Mouse (Mus musculus): ENCODE measurements around the gene Tfcp2.

The Tfcp2 gene

DNA sequence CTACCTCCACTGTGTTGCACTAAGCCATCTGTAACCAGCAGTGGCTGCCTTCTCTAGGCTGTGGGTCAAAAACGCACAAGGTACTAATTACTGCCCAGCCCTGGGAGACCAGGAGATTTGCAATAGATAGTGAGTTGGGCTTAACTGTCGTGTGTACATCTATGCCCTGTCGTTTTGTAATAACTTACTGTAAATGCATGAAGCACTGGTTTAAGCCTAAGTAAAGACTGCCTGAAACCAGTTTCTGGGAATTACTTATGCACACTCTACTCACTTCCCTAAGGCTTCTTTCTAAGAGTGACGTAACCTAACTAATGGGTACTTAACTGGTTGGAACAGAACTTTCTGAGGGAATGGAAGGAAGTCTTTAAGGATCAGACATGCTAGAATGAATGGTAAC is 72.9 kb downstream of the Tfcp2 start:
- no peak for DNase-seq

DNA sequence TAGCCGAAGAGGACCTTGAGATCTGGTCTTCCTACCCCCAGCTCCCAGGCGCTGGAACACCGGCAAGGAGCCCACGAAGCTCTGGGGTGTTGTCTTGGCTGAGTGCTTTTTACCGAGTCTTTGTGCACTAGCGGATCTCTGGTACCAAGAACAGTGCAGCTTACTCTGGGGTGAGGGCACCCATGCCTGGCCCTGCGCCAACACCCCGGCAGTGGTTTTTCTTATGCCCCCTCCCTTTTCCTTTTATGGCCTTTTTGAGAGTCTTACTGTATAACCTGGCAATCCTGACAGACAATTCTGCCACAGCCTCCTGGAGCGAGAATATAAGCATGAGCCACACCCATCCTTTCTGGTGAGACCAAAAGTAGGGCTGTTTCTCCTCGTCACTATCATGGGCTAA is 73.5 kb downstream of the Tfcp2 start:
- DNase-seq = no peak

DNA sequence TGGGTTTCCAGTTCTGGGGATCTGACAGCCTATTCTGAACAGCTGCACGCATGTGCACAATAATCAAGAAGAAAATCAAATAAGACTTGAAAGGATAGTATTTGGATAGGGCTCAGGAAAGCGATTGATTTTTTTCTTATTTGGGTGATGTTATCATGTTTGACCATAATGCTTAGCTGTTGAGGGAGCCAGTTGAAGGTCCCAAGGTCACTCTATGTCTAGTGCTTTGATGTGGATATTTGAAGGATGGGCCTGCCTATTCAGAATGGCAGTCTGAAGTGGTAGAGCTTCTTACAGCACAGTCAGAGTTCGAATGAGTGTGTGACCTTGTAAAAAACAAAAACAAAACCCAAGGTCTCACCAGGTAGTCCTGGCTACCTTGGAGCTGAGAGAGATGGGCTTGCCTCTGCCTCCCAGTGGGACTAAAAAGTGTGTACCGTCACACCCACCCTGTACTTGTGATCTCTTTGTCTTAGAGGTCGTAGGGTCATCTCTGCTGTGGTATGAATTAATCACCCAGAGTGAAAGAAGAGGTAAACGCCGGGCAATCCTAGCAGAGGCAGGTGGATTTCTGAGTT is 77.8 kb downstream of the Tfcp2 start:
- DNase-seq = no peak

DNA sequence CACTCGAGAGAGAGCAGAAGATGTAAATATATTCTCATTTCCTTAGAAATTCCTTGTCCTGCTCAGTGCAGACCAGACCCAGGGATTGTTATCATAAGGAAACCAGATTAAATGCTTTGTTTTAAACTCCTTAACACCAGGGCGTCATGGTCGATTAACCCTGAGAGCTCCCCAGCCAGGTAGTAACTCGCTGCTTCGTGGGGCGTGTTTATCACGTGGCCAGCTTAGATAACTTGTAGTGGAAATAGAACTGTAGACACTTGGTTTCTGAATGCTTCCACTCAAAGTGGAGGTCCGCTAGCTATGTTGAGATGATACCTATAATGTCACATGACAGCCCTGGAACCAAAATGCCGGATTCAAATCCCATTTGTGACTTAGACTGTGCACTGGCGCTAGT is 81.8 kb downstream of the Tfcp2 start:
- DNase-seq = no peak

DNA sequence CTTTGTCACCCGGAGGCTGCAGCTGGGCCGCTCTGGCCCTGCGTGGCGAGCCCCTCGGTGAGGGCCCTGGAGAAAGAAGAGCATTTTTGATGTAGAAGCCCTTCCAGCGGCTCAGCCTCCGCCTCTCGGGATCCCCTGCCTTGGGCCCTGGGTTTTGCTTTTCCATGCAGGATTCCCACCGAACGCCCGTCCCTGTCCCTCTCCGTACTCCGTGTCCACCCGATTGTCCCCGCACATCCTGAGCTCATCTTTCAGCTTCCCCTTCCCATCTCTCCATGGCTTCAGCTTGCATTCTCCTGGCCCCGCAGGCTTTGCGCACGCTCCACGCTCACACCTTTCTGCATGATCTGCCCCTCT is 82.6 kb downstream of the Tfcp2 start:
- no peak for DNase-seq

DNA sequence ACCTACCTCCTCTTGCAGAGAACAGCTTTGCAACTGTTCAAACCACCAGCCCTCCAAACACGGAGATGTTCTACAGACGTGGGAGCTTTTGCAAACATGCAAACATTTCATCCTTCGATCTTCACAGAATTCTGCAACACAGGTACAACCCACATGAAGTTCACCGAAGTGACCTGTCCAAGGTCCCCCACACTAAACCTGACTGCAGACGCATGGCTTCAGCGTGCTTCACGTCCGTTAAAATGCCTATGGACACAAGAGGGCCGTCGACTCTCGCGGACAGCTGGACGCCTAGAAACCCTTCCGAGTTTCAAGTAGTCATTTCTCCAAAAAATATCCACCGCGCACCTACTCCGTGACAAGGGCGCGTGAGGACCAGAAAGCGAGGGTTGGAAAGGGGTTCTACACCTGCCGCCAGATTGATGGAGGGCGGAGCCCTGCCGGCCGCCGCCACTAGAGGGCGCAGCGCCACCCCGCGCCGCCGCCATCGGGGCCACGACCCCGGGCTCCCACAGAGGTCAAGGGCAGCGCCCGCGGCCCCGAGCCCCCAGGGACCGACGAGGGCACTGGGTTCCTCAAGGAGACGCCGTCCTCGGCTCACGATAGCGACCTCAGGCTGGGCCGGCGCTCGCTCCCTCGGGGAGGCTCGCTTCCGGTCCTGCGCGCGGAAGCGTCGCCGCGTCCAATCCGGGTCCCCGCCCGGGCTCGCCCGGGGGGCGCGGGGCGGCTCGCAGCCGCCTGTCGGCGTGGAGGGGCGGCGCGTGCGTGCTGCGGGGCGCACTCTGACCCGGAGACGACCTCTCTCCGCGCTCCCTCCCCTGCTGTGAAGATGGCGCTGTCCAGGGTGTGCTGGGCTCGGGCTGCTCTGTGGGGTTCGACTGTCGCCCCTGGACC is 83.3 kb downstream of the Tfcp2 start, which contains the start of gene Letmd1:
TSS of gene Letmd1 (plus strand) at position 729 of the 894 bp plus-strand sequence.
- peak; percentile 93 for DNase-seq

DNA sequence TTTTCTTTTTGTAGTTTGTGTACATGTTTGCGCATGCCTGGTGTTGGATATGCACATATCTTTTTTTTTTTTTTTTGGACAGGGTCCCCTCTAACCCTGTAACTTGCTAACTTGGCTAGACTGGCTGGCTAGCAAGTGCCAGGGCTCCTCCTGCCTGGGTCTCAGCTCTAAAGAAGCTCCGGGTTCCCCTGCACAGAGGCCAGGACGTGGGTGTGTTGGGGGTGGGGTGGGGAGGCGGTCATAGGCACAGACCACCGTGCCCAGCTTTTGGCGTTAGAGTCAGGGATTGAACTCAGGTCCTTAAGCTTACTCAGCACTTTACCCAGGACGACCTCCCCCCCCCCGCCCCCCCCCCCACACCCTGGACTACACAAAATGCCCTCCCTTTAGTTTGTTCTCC is 84.1 kb downstream of the Tfcp2 start:
- no peak for DNase-seq

DNA sequence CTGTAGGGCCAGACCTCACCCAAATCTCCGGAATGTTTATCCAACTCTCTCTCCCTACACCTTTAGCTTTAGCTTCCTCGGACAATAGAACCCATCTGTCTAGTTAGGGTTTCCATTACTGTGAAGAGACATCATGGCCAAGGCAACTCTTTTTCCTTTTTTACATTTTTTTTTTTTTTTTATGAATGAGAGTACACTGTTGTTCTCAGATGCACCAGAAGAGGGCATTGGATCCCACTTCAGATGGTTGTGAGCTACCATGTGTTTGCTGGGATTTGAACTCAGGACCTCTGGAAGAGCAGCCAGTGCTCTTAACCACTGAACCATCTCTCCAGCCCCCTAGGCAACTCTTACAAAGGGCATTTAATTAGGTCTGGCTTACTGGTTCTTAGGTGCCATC is 86.4 kb downstream of the Tfcp2 start:
- no peak for DNase-seq

DNA sequence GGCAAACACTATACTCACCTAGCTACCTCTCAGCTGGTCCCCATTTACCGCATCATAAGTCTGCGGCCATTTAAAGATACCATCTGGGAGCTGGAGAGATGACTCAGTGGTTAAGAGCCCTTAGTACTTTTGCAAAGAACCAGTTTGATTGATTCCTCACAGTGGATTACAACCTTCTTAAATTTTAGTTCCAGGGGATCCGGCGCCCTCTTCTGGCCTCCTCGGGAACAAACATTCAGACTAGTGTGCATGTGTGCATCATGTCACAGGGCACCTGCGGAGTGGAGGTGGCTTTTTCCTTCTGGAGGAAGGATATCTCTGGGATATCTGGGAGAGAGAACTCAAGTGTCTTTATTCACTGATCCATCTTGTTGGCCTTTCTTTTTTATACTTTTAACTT is 88.1 kb downstream of the Tfcp2 start:
- peak; percentile 78 for DNase-seq

DNA sequence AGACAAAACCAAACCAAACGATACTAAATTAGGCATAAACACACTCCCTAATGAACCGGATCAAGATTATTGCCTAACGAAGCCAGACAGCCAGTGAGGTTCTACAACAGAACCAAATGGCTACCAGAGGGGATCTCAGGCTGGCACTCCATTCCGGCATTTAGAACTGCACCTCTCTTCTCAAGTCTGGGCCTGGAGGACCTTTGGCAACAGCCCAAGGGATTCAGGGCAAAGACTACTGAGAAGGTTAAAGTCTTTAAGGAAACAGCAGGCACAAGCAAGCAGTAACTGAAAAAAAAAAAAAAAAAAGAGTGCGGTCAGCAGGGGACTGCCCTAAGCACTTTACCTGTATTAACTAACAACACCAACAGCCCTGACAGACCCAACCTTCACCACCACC is 89.7 kb downstream of the Tfcp2 start:
- no peak for DNase-seq

DNA sequence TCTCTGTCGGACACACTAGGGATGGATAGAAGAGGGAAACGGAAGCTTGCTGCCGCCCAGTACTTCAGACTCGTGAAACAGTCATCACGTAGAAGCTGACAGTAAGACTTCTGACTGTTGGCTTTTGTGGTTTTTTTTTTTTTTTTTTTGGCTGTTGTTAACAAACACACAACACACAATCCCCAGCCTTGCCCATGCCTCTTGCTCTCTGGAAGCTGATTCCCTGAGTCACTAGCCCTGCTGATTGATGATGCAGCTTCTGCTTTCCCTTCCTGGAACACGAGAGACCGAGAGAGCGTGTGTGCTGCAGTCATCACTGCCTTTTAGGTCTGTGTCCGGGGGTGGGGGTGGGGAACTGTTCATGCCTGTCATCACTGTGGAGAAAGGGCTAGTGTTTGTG is 90.2 kb downstream of the Tfcp2 start:
- DNase-seq = no peak

DNA sequence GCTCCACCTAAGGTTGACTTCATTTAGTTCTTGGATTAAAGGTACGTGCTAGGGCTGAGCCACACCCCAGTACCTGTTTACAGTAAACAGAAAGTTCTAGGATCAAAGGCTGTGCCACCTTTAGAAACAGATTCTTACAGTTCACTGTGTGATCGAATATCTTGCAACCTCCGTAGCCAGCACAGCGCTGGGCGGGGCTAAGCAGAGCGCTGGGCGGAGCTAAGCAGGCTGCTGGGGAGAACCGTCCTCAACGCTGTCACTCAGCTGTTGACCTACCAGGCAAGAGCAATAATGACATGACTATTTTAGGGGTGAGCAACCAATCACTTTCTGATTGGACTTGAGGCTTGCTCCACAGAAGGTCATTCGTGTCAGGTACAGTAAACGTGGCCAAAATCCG is 90.9 kb downstream of the Tfcp2 start:
- peak; percentile 49 for DNase-seq

DNA sequence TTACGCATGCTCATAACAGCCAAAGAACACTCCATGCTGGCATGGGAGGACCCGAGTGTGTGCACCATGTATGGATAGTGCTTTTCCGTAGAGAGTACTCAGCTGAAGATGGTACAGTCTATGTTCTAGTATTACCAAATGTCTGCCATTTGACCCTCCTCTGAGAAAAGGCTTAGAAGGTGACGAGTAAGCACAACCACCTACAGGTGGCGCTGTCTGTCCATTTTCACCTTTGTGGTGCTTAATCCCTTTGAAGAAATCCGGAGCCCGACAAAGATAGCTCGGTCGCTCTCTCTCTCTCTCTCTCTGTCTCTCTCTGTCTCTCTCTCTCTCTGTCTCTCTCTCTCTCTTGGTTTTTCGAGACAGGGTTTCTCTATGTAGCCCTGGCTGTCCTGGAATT is 93.8 kb downstream of the Tfcp2 start:
- peak; percentile 74 for DNase-seq

DNA sequence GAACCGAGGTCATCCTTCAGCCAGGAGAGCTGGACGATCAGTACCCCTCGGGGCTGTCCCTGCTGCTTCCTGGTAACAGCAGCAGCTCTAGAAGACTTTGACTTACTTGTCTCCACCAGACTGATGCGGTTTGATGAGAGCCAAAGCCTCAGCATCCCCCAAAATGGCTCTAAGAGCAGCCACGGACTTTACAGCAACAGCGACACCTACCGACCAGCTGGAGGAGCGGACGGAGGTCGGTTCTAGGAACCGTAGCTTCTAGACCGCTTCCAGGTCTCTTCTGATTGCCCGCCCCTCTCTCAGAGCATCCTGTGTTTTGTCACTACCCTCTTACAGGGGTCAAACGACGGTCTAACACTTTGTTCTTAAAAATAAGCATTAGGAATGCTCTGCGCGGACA is 94.5 kb downstream of the Tfcp2 start:
- peak; percentile 80 for DNase-seq

DNA sequence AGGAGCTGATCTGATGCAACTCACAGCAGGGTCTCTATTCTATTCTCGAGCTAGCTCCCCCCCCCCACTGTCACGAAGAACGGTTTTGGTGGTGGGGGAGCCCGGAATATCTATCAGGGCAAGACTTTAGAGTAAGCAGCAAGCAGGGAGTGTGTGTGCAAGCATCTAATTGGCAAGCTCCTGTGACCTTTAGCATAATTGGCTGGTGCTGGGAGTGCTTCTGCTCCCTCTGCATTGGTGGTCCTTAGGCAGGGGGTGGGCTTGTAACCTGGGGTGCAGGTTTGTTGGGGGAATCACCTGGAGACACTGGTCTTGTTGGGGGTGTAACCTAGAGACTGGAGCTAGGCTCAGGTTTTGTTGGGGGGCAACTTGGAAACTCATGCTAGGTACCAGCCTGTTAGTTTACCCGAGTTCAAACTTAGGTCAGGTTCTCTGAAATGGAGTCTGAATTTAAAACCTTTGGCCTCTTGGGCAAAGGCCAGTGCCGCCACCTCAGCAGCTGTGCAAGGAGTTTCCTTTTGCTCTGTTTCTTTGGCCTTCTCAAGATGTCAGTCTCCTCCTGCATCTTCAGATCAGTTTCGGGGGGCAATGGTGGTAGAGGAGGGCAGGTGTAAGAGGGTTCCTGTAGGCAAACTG is 95.3 kb downstream of the Tfcp2 start:
- no peak for DNase-seq

DNA sequence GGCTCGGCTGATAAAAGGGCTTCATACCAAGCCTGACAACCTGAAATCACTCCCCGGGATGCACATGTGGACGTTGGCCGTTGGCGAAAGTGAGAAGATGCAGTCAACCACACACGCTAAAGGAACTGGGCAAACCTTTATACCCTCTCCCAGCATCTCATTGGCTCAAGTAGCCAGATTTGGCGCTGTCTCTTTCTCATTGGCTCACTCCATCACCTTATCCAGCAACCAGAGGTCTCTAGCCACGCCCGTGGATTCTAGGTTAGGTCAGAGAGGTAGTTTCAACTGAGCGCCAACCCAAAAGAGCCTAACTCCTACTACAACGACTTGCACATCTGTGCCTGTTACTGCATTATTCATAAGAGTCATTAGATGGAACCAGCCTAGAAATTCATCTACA is 99.3 kb downstream of the Tfcp2 start:
- DNase-seq = no peak

DNA sequence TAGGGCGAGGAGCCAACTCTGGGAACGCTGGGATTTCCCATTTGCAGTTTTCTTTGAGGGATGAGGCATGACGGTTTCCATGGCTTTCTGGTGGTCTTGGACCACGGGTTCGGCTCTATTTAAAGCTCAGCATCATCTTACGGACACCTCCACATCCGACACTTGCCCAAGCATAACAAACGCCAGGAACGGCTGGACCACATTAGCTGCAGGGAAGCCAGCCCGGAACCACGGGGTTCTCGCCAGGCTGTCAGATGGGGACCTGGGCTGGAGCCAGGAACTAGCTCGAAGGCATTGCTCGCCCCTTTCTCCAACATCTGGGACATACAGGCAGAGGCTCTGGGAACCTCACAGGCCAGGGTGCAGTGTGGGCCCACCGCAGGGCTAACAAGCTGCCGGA is 100.6 kb downstream of the Tfcp2 start:
- DNase-seq = peak; percentile 80

DNA sequence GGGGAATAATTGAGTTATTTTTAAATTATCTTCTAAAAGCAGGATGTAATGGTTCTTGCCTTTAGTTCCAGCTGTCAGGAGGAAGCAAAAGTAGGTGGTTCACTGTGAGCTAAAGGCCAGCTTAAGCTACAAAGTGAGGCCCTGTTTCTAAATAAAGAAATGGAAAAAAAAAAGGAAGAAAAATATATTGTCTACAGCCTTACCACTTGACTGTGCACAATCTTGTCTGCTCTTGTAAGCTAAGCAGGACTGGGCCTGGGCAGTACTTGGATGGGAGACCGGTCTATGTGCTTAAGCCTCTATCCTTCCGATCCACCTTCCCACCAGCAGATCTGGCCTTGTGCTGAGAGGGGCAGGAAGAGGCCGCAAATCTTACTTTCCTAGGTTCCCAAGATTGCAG is 102.3 kb downstream of the Tfcp2 start:
- no peak for DNase-seq

DNA sequence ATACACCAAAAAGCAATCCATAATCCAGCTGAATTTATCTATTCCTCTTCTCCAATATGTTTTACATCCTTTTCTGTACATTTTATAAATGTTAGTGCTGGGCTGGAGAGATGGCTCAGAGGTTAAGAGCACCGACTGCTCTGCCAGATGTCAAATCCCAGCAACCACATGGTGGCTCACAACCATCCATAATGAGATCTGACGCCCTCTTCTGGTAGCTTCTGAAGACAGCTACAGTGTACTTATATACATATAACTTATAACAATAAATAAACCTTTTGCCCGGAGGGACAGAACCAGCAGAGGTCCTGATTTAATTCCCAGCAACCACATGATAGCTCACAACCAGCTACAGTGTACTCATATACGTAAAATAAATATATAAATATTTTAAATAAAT is 103.2 kb downstream of the Tfcp2 start:
- DNase-seq = no peak

All from lung, postnatal 10 days (tissue).